Mouse (Mus musculus) cerebral cortex, adult 2 months (tissue): ENCODE measurements around the gene Epop.

Source experiments
- WGBS: fragments of 180-500 bp; shearing (Covaris S2); methylation state at CpG from one replicate; pipeline ENCODE4 v1.1.7; 2018; 5-methylcytosine and 5-hydroxymethylcytosine counted together

Epop gene

GRCm38 (mm10) chr11:97628568-97629518 is 659 bp downstream of the Epop start:
- WGBS, result under 1% methylated on average over 104 of the region's 106 CpGs

GRCm38 (mm10) chr11:97628303-97628567 is 1.3 kb downstream of the Epop start:
- WGBS, result 4% methylated on average over 28 of the region's 28 CpGs

GRCm38 (mm10) chr11:97627556-97628302 is 1.8 kb downstream of the Epop start:
- 29% methylated on average over 30 of the region's 30 CpGs for WGBS

- 68% methylated on average over 10 of the region's 10 CpGs for WGBS
These were observed 2.7 kb downstream of the Epop start for GRCm38 (mm10) chr11:97626850-97627249.

GRCm38 (mm10) chr11:97626431-97626830 is 3.1 kb downstream of the Epop start:
- 36% methylated on average over 13 of the region's 13 CpGs for WGBS

- 84% methylated on average over 5 of the region's 5 CpGs for WGBS
These were observed 4.0 kb downstream of the Epop start for GRCm38 (mm10) chr11:97625551-97625950.

- WGBS, result 70% methylated on average over 9 of the region's 9 CpGs
These were observed 6.3 kb downstream of the Epop start for GRCm38 (mm10) chr11:97623166-97623565.

GRCm38 (mm10) chr11:97622440-97622839 is 7.1 kb downstream of the Epop start:
- WGBS, result 2% methylated on average over 6 of the region's 6 CpGs

- 38% methylated on average over 5 of the region's 5 CpGs for WGBS
These were observed 10.1 kb downstream of the Epop start for GRCm38 (mm10) chr11:97619391-97619795.

GRCm38 (mm10) chr11:97618368-97618767 is 11.1 kb downstream of the Epop start:
- WGBS, result 61% methylated on average over 11 of the region's 11 CpGs

- 79% methylated on average over 4 of the region's 4 CpGs for WGBS
These were observed 14.2 kb downstream of the Epop start for GRCm38 (mm10) chr11:97615276-97615675.

- 20% methylated on average over 8 of the region's 8 CpGs for WGBS
These were observed 18.4 kb downstream of the Epop start for GRCm38 (mm10) chr11:97611076-97611475.

- 40% methylated on average over 13 of the region's 13 CpGs for WGBS
These were observed 19.8 kb downstream of the Epop start for GRCm38 (mm10) chr11:97609743-97610142.

GRCm38 (mm10) chr11:97608933-97609332 is 20.6 kb downstream of the Epop start:
- WGBS, result 55% methylated on average over 4 of the region's 4 CpGs

- WGBS, result 94% methylated on average over 8 of the region's 8 CpGs
These were observed 22.3 kb downstream of the Epop start for GRCm38 (mm10) chr11:97607056-97607725.

GRCm38 (mm10) chr11:97603891-97604290 is 25.6 kb downstream of the Epop start:
- 57% methylated on average over 10 of the region's 10 CpGs for WGBS

- WGBS, result 20% methylated on average over 6 of the region's 6 CpGs
These were observed 27.3 kb downstream of the Epop start for GRCm38 (mm10) chr11:97602223-97602622.

- 89% methylated on average over 8 of the region's 8 CpGs for WGBS
These were observed 30.4 kb downstream of the Epop start for GRCm38 (mm10) chr11:97599104-97599503.

- 87% methylated on average over 10 of the region's 10 CpGs for WGBS
These were observed 31.4 kb downstream of the Epop start for GRCm38 (mm10) chr11:97597945-97598691.

GRCm38 (mm10) chr11:97594136-97594535 is 35.4 kb downstream of the Epop start:
- WGBS, result 61% methylated on average over 6 of the region's 6 CpGs

- 34% methylated on average over 5 of the region's 5 CpGs for WGBS
These were observed 37.6 kb downstream of the Epop start for GRCm38 (mm10) chr11:97591910-97592309.
